In the genomic region with DNA sequence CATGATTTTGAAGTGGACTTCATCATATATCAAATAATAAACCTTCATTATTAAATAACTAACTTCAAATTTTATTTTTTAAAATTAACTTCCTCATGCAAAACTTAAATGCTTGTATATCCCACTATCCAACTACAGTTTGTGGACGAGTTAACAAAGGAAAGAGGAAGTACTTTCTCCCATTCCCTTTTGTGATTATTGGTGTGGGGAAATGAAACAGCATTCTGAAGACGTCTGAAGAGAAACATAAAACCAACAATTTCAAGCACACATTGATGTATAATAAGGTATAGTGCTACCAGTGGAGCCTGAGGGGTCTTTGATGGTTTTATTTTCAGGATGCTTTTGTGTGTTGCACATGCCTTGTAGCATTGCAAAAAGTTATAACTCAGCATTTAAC, we compare ENCODE assay signal across 24 mouse cellular contexts.
DNase-seq lines count a peak whose midpoint lies in the region; ATAC-seq and TF ChIP-seq lines count a peak whose summit lies in the region.
"Had no signal": no experiment of that assay in that cellular context is flagged by ENCODE, and none has a peak within 500 bp of the region (broad histone marks: within the 10 kb centered on the region; RNA-seq: fewer than 3 reads in every experiment).

No protein-coding gene starts in this region.

- no peaks in the 10 kb centered on the region for H3K9me3 ChIP-seq in MEL (replicated peaks; ENCODE audit: insufficient read depth, low read length)
- H3K9me3 ChIP-seq: embryonic facial prominence, embryonic 13.5 days; embryonic facial prominence, embryonic 15.5 days; forebrain, embryonic 10.5 days; forebrain, embryonic 12.5 days had no signal

- no peak for TF ChIP-seq CTCF in MEL (IDR thresholded peaks at IDR 0.05 in 2 of 3, conservative IDR thresholded peaks at IDR 0.05 in 1 of 3; ENCODE audit: control insufficient read depth in 1 of 3, insufficient read depth in 1 of 3, low read depth in 2 of 3, low read length in 3 of 3, poor library complexity in 1 of 3, severe bottlenecking in 1 of 3)

- no peak for TF ChIP-seq EP300 in MEL (IDR thresholded peaks at IDR 0.05; ENCODE audit: low read depth in 1 of 2, low read length in 2 of 2)

- peak; percentile 76; the same call in 1 of the 2 replicates for ATAC-seq in common myeloid progenitor, adult 5-6 weeks (replicated peaks; ENCODE audit: low read depth, poor library complexity, severe bottlenecking)
- peak; percentile 94 for ATAC-seq in megakaryocyte, adult 5-6 weeks (ENCODE audit: poor library complexity, severe bottlenecking)
- ATAC-seq: activated CD4-positive, CD25-positive, alpha-beta regulatory T cell, adult 4 months; forebrain, embryonic 14.5 days; forebrain, embryonic 16.5 days; Patski had no signal

- no peak overlapping the region for H3K27ac ChIP-seq in MEL (ENCODE audit: control insufficient read depth, low read depth, low read length)
- H3K27ac ChIP-seq: embryonic facial prominence, embryonic 13.5 days; embryonic facial prominence, embryonic 15.5 days; forebrain, embryonic 10.5 days; forebrain, embryonic 12.5 days had no signal

- H3K36me3 ChIP-seq in MEL (ENCODE audit: control insufficient read depth in 1 of 2, insufficient read depth in 2 of 2, low read length in 2 of 2): no peaks in the 10 kb centered on the region
- H3K36me3 ChIP-seq: embryonic facial prominence, embryonic 13.5 days; embryonic facial prominence, embryonic 15.5 days; forebrain, embryonic 10.5 days; forebrain, embryonic 12.5 days had no signal

- DNase-seq in MEL (ENCODE audit: low read depth, low spot score): peak; percentile 14
- no peak for DNase-seq in ovary, postnatal 10 days (ENCODE audit: low spot score)
- DNase-seq in ovary, adult 18-20 months (ENCODE audit: low spot score): no peak
- DNase-seq in embryo, embryonic 10.5 days (ENCODE audit: low spot score): no peak
- DNase-seq: adrenal gland, postnatal 10 days; adrenal gland, postnatal 25 days; cerebellum, adult 11 months; cerebellum, adult 18-20 months; cerebellum, adult 8-10 months; cerebellum, adult 9-11 months; cerebellum, postnatal 14 days; cerebellum, postnatal 36 days; embryo, embryonic 11 days had no signal

- no peak overlapping the region for H3K4me3 ChIP-seq in MEL (ENCODE audit: control insufficient read depth in 1 of 2, insufficient read depth in 1 of 2, low read depth in 2 of 2, low read length in 2 of 2)
- H3K4me3 ChIP-seq: embryonic facial prominence, embryonic 13.5 days; embryonic facial prominence, embryonic 15.5 days; erythroblast, embryonic 14.5 days; forebrain, embryonic 10.5 days; forebrain, embryonic 12.5 days had no signal

- no peaks in the 10 kb centered on the region for H3K79me2 ChIP-seq in MEL (ENCODE audit: control insufficient read depth, insufficient read depth, low read length, poor library complexity)

- peaks cover 0 to 2% of the 10 kb centered on the region in 2 experiments; a peak in 2 of 4 replicates for H3K4me1 ChIP-seq in MEL (ENCODE audit: control insufficient read depth in 1 of 2, insufficient read depth in 2 of 2, low read length in 2 of 2)
- H3K4me1 ChIP-seq: embryonic facial prominence, embryonic 15.5 days; forebrain, embryonic 10.5 days; forebrain, embryonic 12.5 days had no signal

- peaks cover 0 to 1% of the 10 kb centered on the region in 2 experiments; a peak in 1 of 4 replicates for H3K27me3 ChIP-seq in MEL (ENCODE audit: control insufficient read depth in 1 of 2, insufficient read depth in 2 of 2, low read length in 2 of 2)
- H3K27me3 ChIP-seq: embryonic facial prominence, embryonic 13.5 days; embryonic facial prominence, embryonic 15.5 days; forebrain, embryonic 12.5 days had no signal

- no peak for TF ChIP-seq RAD21 in MEL (IDR thresholded peaks at IDR 0.05; ENCODE audit: low read depth, low read length)

- H3K9ac ChIP-seq in MEL (ENCODE audit: control insufficient read depth, low read depth, low read length, poor library complexity, severe bottlenecking): no peak overlapping the region
- H3K9ac ChIP-seq: embryonic facial prominence, embryonic 13.5 days; embryonic facial prominence, embryonic 15.5 days; forebrain, embryonic 12.5 days had no signal

- no peak for TF ChIP-seq POLR2A in MEL (IDR thresholded peaks at IDR 0.05; ENCODE audit: control insufficient read depth in 1 of 2, insufficient read depth in 1 of 2, low read depth in 1 of 2, low read length in 2 of 2, poor library complexity in 1 of 2)

TF ChIP-seq in MEL, 35 proteins besides CTCF, POLR2A, EP300 and RAD21:
- TF ChIP-seq RCOR1 (IDR thresholded peaks at IDR 0.05; ENCODE audit: low read depth, low read length): no peak
- TF ChIP-seq SIN3A (IDR thresholded peaks at IDR 0.05; ENCODE audit: low read length): no peak
- TF ChIP-seq UBTF (IDR thresholded peaks at IDR 0.05; ENCODE audit: borderline replicate concordance, insufficient read depth, low read depth, low read length): no peak
- no peak for TF ChIP-seq ELF1 (IDR thresholded peaks at IDR 0.05; ENCODE audit: low read depth, low read length)
- TF ChIP-seq ZMIZ1 (IDR thresholded peaks at IDR 0.05; ENCODE audit: low read depth, low read length): no peak
- no peak for TF ChIP-seq NRF1 (IDR thresholded peaks at IDR 0.05; ENCODE audit: insufficient read depth, low read depth, low read length, poor library complexity, severe bottlenecking)
